Mouse (Mus musculus) intestine, embryonic 16.5 days (tissue): ENCODE measurements around the gene Mdk. TPM values are rescaled to one million over a fixed set of nuclear protein-coding genes. Genes with fewer than 3 reads are reported as not detected.
A peak's percentile ranks its signal among the peaks of the same experiment; 100 is the strongest.

Experiments
- ATAC-seq: fragments of 200-750 bp; cut with Nextera tagmentation; 2 replicates; pipeline ENCODE4 v1.8.0; 2017; ENCODE audit warnings: moderate TSS enrichment, moderate library complexity
- H3K27ac ChIP-seq: fragments of 300-500 bp; sonication (generic); 2 replicates; pipeline ENCODE4 v1.5.1; 2014; ENCODE audit warnings: mild to moderate bottlenecking, low read length
- H3K27me3 ChIP-seq: fragments of 300-500 bp; sonication (generic); replicated peaks from 2 replicates; pipeline ENCODE4 v1.6.1; 2014; ENCODE audit warnings: low read length, control low read depth, mixed read lengths; ENCODE audit not compliant: control insufficient read depth, insufficient read depth
- H3K36me3 ChIP-seq: fragments of 300-500 bp; sonication (generic); 2 replicates; pipeline ENCODE4 v1.6.1; 2014; ENCODE audit warnings: low read length, control low read depth; ENCODE audit not compliant: control insufficient read depth, insufficient read depth
- H3K4me1 ChIP-seq: fragments of 300-500 bp; sonication (generic); 2 replicates; pipeline ENCODE4 v1.6.1; 2014; ENCODE audit warnings: low read length, control low read depth, mixed read lengths; ENCODE audit not compliant: control insufficient read depth, insufficient read depth
- H3K4me2 ChIP-seq: fragments of 300-500 bp; sonication (generic); 2 replicates; pipeline ENCODE4 v1.6.1; 2014; ENCODE audit warnings: low read depth, low read length, control low read depth
- H3K4me3 ChIP-seq: fragments of 300-500 bp; sonication (generic); 2 replicates; pipeline ENCODE4 v1.5.1; 2014; ENCODE audit warnings: mild to moderate bottlenecking, low read length
- H3K9ac ChIP-seq: fragments of 300-500 bp; sonication (generic); 2 replicates; pipeline ENCODE4 v1.6.1; 2014; ENCODE audit warnings: low read depth, low read length
- H3K9me3 ChIP-seq: fragments of 300-500 bp; sonication (generic); 2 replicates; pipeline ENCODE4 v1.6.1; 2016; ENCODE audit warnings: low read length, control low read depth; ENCODE audit not compliant: control insufficient read depth
- WGBS: fragments of 180-500 bp; shearing (Covaris S2); extraction: QIAGEN DNeasy Blood & Tissue Kit; methylation state at CpG from one replicate; pipeline ENCODE4 v1.1.7; 2014; 5-methylcytosine and 5-hydroxymethylcytosine counted together
- polyA plus RNA-seq: library from polyadenylated mRNA; unstranded; fragments of >200 nt; fragmentation: Nextera tagmentation; extraction: Ambion mirVana; gene quantifications from 2 replicates; pipeline ENCODE4 v1.2.1, GENCODE M21; 2015

The Mdk gene
- polyA plus RNA-seq, 1 experiment from 2014 or later, result 437 TPM

GRCm38 (mm10) chr2:91950275-91951085 lies 18.4 kb upstream of the Mdk start:
- Histone ChIP-seq H3K4me2 (peak overlapping the region; percentile 39), H3K27me3 (no peaks in the 10 kb centered on the region), H3K27ac (peak overlapping the region; percentile 80), H3K36me3 (no peaks in the 10 kb centered on the region), H3K9ac (peak overlapping the region; percentile 61), H3K4me1 (peaks cover 70% of the 10 kb centered on the region), H3K9me3 (no peaks in the 10 kb centered on the region), H3K4me3 (peak overlapping the region; percentile 19; the same call in 1 of the 2 replicates)
- ATAC-seq, result peak; percentile 41
- 16% methylated on average over 15 of the region's 15 CpGs for WGBS

GRCm38 (mm10) chr2:91949411-91950274 lies 17.5 kb upstream of the Mdk start:
- 69% methylated on average over 17 of the region's 17 CpGs for WGBS
- H3K4me3 ChIP-seq, result peak overlapping the region; percentile 19; the same call in 1 of the 2 replicates
- H3K9ac ChIP-seq, result peak overlapping the region; percentile 61
- H3K4me2 ChIP-seq, result peak overlapping the region; percentile 39
- peak; percentile 29; the same call in 1 of the 2 replicates for ATAC-seq
- no peaks in the 10 kb centered on the region for H3K36me3 ChIP-seq
- no peaks in the 10 kb centered on the region for H3K9me3 ChIP-seq
- peaks cover 69% of the 10 kb centered on the region for H3K4me1 ChIP-seq
- H3K27me3 ChIP-seq, result no peaks in the 10 kb centered on the region
- peak overlapping the region; percentile 80 for H3K27ac ChIP-seq

- no peak overlapping the region for H3K4me2 ChIP-seq
These were observed 16.7 kb upstream of the Mdk start for GRCm38 (mm10) chr2:91948792-91949241.

GRCm38 (mm10) chr2:91948151-91948509 lies 16.0 kb upstream of the Mdk start:
- no peaks in the 10 kb centered on the region for H3K27me3 ChIP-seq
- peak overlapping the region; percentile 37; the same call in 1 of the 2 replicates for H3K9ac ChIP-seq
- H3K27ac ChIP-seq, result peak overlapping the region; percentile 66
- H3K36me3 ChIP-seq, result peaks cover 3% of the 10 kb centered on the region; the same call in 1 of the 2 replicates
- H3K4me1 ChIP-seq, result peaks cover 65% of the 10 kb centered on the region
- no peak overlapping the region for H3K4me3 ChIP-seq
- H3K4me2 ChIP-seq, result 0 out of 2 replicates have a peak overlapping the region, but pooled peaks have one; percentile 19
- ATAC-seq, result no peak
- 72% methylated on average over 6 of the region's 6 CpGs for WGBS
- no peaks in the 10 kb centered on the region for H3K9me3 ChIP-seq

More at GRCm38 (mm10) chr2:91948792-91949241, 16.7 kb upstream of the Mdk start:
- no peak for ATAC-seq
- H3K27ac ChIP-seq, result 0 out of 2 replicates have a peak overlapping the region, but pooled peaks have one; percentile 80
- H3K27me3 ChIP-seq, result no peaks in the 10 kb centered on the region
- WGBS, result 66% methylated on average over 3 of the region's 3 CpGs
- no peak overlapping the region for H3K4me3 ChIP-seq
- H3K9me3 ChIP-seq, result no peaks in the 10 kb centered on the region
- no peak overlapping the region for H3K9ac ChIP-seq
- peaks cover 69% of the 10 kb centered on the region for H3K4me1 ChIP-seq
- H3K36me3 ChIP-seq, result no peaks in the 10 kb centered on the region

GRCm38 (mm10) chr2:91947397-91948150 lies 15.5 kb upstream of the Mdk start:
- Histone ChIP-seq H3K9ac (peak overlapping the region; percentile 37), H3K36me3 (peaks cover 4% of the 10 kb centered on the region; the same call in 1 of the 2 replicates), H3K4me1 (peaks cover 63% of the 10 kb centered on the region), H3K9me3 (no peaks in the 10 kb centered on the region), H3K4me3 (no peak overlapping the region), H3K27ac (peak overlapping the region; percentile 66), H3K27me3 (no peaks in the 10 kb centered on the region), H3K4me2 (0 out of 2 replicates have a peak overlapping the region, but pooled peaks have one; percentile 19)
- peak; percentile 21; the same call in 1 of the 2 replicates for ATAC-seq
- 48% methylated on average over 11 of the region's 11 CpGs for WGBS

GRCm38 (mm10) chr2:91946836-91947235 lies 14.7 kb upstream of the Mdk start:
- Histone ChIP-seq H3K4me3 (no peak overlapping the region), H3K4me2 (no peak overlapping the region), H3K9me3 (no peaks in the 10 kb centered on the region), H3K27ac (peak overlapping the region; percentile 43; the same call in 1 of the 2 replicates), H3K4me1 (peaks cover 62% of the 10 kb centered on the region), H3K27me3 (no peaks in the 10 kb centered on the region), H3K9ac (peak overlapping the region; percentile 35; the same call in 1 of the 2 replicates), H3K36me3 (peaks cover 7% of the 10 kb centered on the region)
- peak; percentile 67 for ATAC-seq
- WGBS, result 33% methylated on average over 6 of the region's 6 CpGs

- no peaks in the 10 kb centered on the region for H3K27me3 ChIP-seq
- H3K9ac ChIP-seq, result 0 out of 2 replicates have a peak within 1 kb of the TSS, but pooled peaks have one; percentile 43
- H3K36me3 ChIP-seq, result peaks cover 10% of the 10 kb centered on the region
- no peaks in the 10 kb centered on the region for H3K9me3 ChIP-seq
- ATAC-seq, result no peak
- no peak within 1 kb of the TSS for H3K4me3 ChIP-seq
- H3K4me1 ChIP-seq, result peaks cover 62% of the 10 kb centered on the region
- no peak within 1 kb of the TSS for H3K4me2 ChIP-seq
- WGBS, result 93% methylated on average over 18 of the region's 18 CpGs
- H3K27ac ChIP-seq, result peak within 1 kb of the TSS; percentile 43; the same call in 1 of the 2 replicates
These were observed 13.4 kb upstream of the Mdk start, which contains the start of gene Gm9821 for GRCm38 (mm10) chr2:91945483-91945882. TSS of gene Gm9821 (plus strand) at chr2:91945703.

- Histone ChIP-seq H3K27ac (no peak overlapping the region), H3K9me3 (no peaks in the 10 kb centered on the region), H3K27me3 (no peaks in the 10 kb centered on the region), H3K36me3 (peaks cover 20% of the 10 kb centered on the region), H3K9ac (0 out of 2 replicates have a peak overlapping the region, but pooled peaks have one; percentile 43), H3K4me2 (no peak overlapping the region), H3K4me1 (peaks cover 50% of the 10 kb centered on the region), H3K4me3 (no peak overlapping the region)
- WGBS, result 45% methylated on average over 13 of the region's 13 CpGs
- peak; percentile 42; the same call in 1 of the 2 replicates for ATAC-seq
These were observed 12.3 kb upstream of the Mdk start for GRCm38 (mm10) chr2:91944170-91944950.
